Mouse (Mus musculus) hematopoietic stem cell, adult 5-6 weeks (primary cell): ENCODE results near the gene Pnpla6. TPM values are rescaled to one million over a fixed set of nuclear protein-coding genes. Genes with fewer than 3 reads are reported as not detected.
A peak's percentile ranks its signal among the peaks of the same experiment; 100 is the strongest.

Experiments used
- ATAC-seq, 2 experiments: fragments of 125-278 bp in 1 of 2; replicated peaks in 1 of 2; 2 replicates each; pipeline ENCODE4 v1.8.0; 2016 to 2017; ENCODE audit warnings: inconsistent platforms in 2 of 2, mild to moderate bottlenecking in 2 of 2, moderate number of reproducible peaks in 2 of 2, low read depth in 1 of 2, moderate TSS enrichment in 1 of 2; ENCODE audit not compliant: low FRiP score in 2 of 2, poor library complexity in 2 of 2, severe bottlenecking in 2 of 2, insufficient read depth in 1 of 2, low TSS enrichment in 1 of 2
- total RNA-seq: library from RNA; stranded (forward); fragments of 172-1452, 232-1000 nt; gene quantifications from 2 replicates; pipeline ENCODE4 v1.2.3, GENCODE M21; 2017

The Pnpla6 gene
- total RNA-seq, 1 experiment from 2014 or later: 34.5 TPM

DNA sequence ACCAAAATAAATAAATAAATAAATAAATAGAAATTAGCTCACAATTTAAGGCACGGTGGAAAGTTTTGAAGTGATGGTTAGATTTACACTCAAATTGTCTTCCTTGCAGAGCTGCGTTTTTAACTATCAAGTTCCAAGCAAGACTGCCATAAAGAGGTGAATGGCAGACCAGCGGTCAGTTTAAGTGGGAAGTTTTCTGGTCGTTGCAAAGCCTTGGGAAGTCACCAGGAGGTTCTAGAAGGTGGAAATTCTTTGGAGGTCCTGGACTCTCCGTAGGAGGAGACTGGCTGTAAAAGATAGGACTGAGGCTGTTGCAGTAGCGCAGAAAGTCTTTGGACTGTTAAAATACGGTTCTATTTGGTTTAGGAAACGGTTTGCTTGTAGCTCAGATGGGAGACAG lies 15.4 kb upstream of the Pnpla6 start:
- peak; percentile 15 to 18; a peak in 3 of 4 replicates for ATAC-seq

GRCm38 (mm10) chr8:3500235-3501090 lies 14.7 kb upstream of the Pnpla6 start, which contains the start of gene Mcoln1:
Mcoln1 (plus strand) TSS chr8:3500457.
- ATAC-seq: peak; percentile 64 to 92

GRCm38 (mm10) chr8:3502217-3502616 lies 13.0 kb upstream of the Pnpla6 start:
- no peak for ATAC-seq

GRCm38 (mm10) chr8:3507979-3508754 lies 7.0 kb upstream of the Pnpla6 start:
- no peak for ATAC-seq

DNA sequence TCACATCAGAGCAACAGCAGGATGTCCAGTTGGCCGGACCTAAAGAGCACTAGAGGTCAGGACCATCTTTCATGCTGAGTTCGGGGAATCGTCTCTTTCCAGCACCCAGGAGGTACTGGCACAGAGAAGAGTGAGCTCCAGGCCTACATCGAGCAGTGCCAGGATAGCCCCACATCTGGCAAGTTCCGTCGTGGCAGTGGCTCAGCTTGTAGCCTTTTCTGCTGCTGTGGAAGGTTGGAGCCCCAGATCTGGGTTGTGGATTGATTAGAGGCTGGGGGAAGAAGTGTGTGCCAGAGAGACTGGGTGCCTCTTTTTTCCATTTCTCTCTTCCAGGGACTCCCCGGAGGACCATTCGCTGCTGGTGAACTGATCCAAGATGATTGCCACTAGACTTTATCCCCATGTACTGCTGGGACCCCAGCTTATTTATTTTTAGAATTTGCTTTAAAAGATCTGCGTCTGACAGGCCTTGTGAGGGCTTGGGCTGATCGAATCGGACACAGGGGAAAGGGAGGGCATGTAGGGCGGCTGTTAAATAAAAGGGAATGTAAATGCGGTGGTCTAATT lies 420 bp upstream of the Pnpla6 start:
- no peak for ATAC-seq

DNA sequence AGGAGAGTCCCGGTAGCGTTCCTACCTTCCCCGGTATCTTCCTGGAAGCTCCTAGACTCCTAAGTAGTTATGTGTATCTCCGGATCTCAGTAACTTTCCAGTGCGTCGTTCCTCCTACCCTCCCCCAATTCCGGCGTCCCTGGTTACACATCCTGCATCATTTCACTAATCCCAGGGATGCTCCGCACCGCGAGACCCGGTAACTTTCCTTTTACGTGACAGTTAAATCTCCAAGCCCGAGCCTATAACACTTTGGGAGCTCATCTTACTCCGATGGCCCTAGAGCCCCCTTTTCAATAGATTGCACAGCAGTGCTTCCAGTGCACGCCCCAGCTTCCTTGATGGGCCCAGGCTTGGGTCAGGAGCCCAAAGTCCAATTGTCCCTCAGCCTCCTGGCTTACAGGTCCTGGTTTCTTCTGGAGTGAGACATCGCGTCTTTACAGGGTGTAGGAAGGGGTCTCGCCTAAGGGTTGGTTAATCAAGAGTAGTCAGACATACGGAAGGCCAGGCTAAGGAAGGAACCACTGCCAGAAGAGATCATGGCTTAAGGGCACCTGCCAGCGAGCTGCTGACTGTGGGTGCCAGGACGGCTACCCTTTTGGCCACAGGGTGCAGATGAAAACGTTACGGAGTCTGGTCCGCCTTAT lies 710 bp downstream of the Pnpla6 start:
- peak; percentile 19 to 36 for ATAC-seq

DNA sequence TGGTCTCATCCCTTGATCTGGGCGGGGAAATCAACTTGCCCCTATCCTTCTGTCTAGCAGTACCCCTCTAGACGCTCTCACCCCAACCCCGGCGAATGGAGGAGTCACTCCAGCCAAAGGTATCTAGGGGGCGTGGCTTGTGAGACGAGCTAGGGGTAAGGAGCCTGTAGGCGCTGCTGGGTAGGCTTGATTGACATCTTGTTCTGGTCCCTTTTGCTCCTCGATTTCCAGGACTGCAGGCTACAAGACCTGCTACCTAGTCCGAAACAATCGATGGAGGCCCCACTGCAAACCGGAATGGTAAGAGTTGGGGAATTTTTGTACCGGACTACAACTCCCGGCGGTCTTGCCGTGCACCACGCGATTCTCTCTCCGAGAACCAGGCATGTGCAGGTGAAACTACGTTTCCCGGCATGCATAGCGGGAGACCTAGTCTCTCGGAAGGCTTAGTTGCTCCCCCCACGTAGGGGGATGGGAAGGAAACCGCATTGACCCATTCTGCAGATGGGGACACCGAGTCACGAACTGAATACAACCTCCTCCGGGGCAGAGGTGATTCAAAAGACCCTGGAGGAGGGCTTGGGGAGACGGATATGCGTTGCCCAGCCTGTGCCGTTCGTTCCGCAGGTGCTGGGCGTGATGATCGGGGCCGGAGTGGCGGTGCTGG lies 1.4 kb downstream of the Pnpla6 start:
- peak; percentile 83 to 88 for ATAC-seq

GRCm38 (mm10) chr8:3517117-3517495 lies 1.9 kb downstream of the Pnpla6 start:
- ATAC-seq: no peak

- peak in 1 of 2 experiments; percentile 56; a peak in 1 of 4 replicates for ATAC-seq
Observed at GRCm38 (mm10) chr8:3522007-3522697, 7.0 kb downstream of the Pnpla6 start.

DNA sequence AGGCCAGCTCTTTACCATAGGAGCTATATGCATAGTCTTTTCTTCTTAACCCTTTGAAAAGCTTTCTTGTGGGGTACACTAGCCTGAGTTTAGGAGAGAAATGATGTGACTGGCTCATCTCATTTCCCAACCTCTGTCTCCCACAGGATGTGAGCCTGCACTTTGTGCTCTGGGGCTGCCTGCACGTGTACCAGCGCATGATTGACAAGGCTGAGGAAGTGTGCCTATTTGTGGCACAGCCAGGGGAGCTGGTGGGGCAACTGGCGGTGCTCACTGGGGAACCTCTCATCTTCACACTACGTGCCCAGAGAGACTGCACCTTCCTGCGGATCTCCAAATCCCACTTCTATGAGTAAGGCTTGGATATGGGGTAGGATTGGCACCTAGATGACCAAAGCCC lies 15.6 kb downstream of the Pnpla6 start:
- no peak for ATAC-seq

GRCm38 (mm10) chr8:3531936-3532335 lies 16.8 kb downstream of the Pnpla6 start:
- no peak for ATAC-seq

- peak in 1 of 2 experiments; percentile 24; a peak in 1 of 4 replicates for ATAC-seq
Observed at GRCm38 (mm10) chr8:3536053-3536841, 21.1 kb downstream of the Pnpla6 start.

GRCm38 (mm10) chr8:3536940-3537339 lies 21.8 kb downstream of the Pnpla6 start:
- ATAC-seq: no peak

DNA sequence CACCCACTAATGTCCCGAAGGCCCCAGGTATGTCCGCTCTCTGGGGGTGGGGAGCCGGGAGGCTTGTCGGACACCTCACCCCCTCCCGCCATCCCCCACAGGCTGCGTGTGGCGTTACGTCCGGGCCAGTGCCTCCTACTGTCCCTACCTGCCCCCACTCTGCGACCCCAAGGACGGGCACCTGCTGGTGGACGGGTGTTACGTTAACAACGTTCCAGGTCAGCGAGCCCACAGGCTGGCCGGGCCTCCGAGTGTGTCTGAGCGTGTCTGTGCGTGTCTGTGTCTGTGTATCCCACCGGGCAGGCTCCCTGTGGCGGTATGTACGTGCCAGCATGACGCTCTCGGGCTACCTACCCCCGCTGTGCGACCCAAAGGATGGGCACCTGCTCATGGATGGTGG lies 22.5 kb downstream of the Pnpla6 start:
- ATAC-seq: no peak

DNA sequence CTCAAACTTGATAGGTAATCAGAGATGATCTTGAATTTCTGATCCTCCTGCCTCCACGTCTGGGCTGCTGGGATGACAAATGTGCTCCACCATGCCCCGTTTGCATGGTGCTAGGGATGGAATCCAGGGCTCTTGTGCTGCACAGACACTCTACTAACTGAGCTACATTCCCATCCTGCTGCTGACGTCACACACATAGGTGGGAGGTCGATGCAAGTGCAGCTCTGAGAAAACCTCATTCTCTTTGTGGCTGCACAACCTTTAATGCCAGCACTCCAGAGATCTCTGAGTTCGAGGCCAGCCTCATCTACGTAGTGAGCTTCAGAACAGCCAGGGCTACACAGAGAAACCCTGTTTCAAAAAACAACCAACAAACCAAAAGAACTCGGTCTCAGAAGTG lies 24.0 kb downstream of the Pnpla6 start:
- no peak for ATAC-seq

DNA sequence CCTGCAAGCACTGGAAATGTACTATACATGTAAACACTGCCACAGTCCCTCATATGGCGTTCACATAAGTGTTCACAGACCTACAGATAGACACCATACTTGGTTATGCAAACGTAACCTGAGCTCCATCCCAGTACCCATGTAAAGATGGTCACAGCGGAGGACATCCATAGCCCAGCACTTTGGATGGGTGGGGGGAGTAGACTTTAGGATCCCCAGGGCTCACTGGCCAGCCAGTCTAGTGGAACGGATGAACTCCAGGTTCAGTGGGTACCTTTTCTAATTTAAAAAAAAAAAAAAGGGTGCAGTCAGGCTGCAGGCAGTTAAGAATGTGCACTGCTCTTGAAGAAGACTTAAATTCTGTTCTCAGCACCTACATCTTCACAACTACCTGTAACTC lies 24.9 kb downstream of the Pnpla6 start:
- ATAC-seq: no peak
